In genomic region chr8:85067982-85068381, GRCm38 (mm10) we compare ENCODE assay signal across 28 mouse cellular contexts. TPM values are rescaled to one million over a fixed set of nuclear protein-coding genes. Genes with fewer than 3 reads are reported as not detected.
"Had no signal": no experiment of that assay in that cellular context is flagged by ENCODE, and none has a peak within 500 bp of the region (broad histone marks: within the 10 kb centered on the region; RNA-seq: fewer than 3 reads in every experiment).

Gene Gm5741 (minus strand): TSS chr8:85067982.

- H3K4me2 ChIP-seq: limb, embryonic 12.5 days; limb, embryonic 15.5 days; liver, embryonic 13.5 days; midbrain, embryonic 11.5 days; neural tube, embryonic 12.5 days; neural tube, embryonic 15.5 days had no signal

- H3K4me3 ChIP-seq: layer of hippocampus, adult 2 months; limb, embryonic 12.5 days; limb, embryonic 15.5 days; liver, embryonic 13.5 days; neural tube, embryonic 12.5 days; neural tube, embryonic 15.5 days had no signal

- DNase-seq: kidney, adult 2 months; kidney, postnatal 25 days; layer of hippocampus, adult 9-11 months; liver, embryonic 13.5 days; lung, adult 2 months; lung, postnatal 14 days; lung, postnatal 4 days; right cerebral cortex, adult 18-20 months; right cerebral cortex, postnatal 14 days; right cerebral cortex, postnatal 4 days; thymus, postnatal 36 days had no signal

- H3K27ac ChIP-seq: kidney, postnatal 0 days; layer of hippocampus, adult 2 months; limb, embryonic 12.5 days; limb, embryonic 15.5 days; liver, embryonic 13.5 days; neural tube, embryonic 12.5 days; neural tube, embryonic 15.5 days; stomach, postnatal 0 days had no signal

- H3K27me3 ChIP-seq: limb, embryonic 12.5 days; limb, embryonic 15.5 days; liver, embryonic 13.5 days; neural tube, embryonic 12.5 days; neural tube, embryonic 15.5 days had no signal

- H3K9me3 ChIP-seq: limb, embryonic 12.5 days; limb, embryonic 15.5 days; liver, embryonic 13.5 days; neural tube, embryonic 12.5 days; neural tube, embryonic 15.5 days had no signal

- H3K9ac ChIP-seq: limb, embryonic 12.5 days; limb, embryonic 15.5 days; liver, embryonic 13.5 days; neural tube, embryonic 12.5 days; neural tube, embryonic 15.5 days had no signal

RNA-seq across cellular contexts. Expression of gene Gm5741, which starts in this region (rescaled TPM):
- total RNA-seq: layer of hippocampus, adult 2 months; layer of hippocampus, postnatal 25 days; left cerebral cortex, adult 18-20 months; left cerebral cortex, postnatal 36 days; megakaryocyte progenitor cell, adult 5-6 weeks; megakaryocyte-erythroid progenitor cell, adult 5-6 weeks had no signal
- polyA plus RNA-seq: kidney, postnatal 0 days; limb, embryonic 12.5 days; limb, embryonic 15.5 days; liver, embryonic 13.5 days; liver, embryonic 16.5 days; lung, adult 2 months; lung, embryonic 16.5 days; neural tube, embryonic 12.5 days; stomach, embryonic 14.5 days; stomach, postnatal 0 days; thymus, postnatal 0 days had no signal
